Mouse (Mus musculus) ES-Bruce4 (cell line): ENCODE results near the gene Ccdc57.

Experiments
- CTCF ChIP-seq: IDR thresholded peaks from one replicate; pipeline ENCODE4 v1.8.1; 2011; ENCODE audit warnings: low read depth, low read length
- EP300 ChIP-seq: IDR thresholded peaks from 2 replicates; pipeline ENCODE4 v1.6.1; 2011; ENCODE audit warnings: low read depth, low read length; ENCODE audit not compliant: insufficient read depth
- POLR2A ChIP-seq: IDR thresholded peaks from one replicate; pipeline ENCODE4 v1.8.1; 2011; ENCODE audit warnings: low read length; ENCODE audit not compliant: insufficient read depth

GRCm38 (mm10) chr11:120954936-120955335 lies 22.3 kb upstream of the Ccdc57 start:
- TF ChIP-seq CTCF, result no peak
- TF ChIP-seq POLR2A, result no peak
- TF ChIP-seq EP300, result no peak
